Mouse (Mus musculus) embryonic facial prominence, embryonic 13.5 days (tissue): ENCODE data around the gene Nr2f2. TPM values are rescaled to one million over a fixed set of nuclear protein-coding genes. Genes with fewer than 3 reads are reported as not detected.
A peak's percentile ranks its signal among the peaks of the same experiment; 100 is the strongest.

Source experiments
- ATAC-seq: fragments of 200-750 bp; cut with Nextera tagmentation; 2 replicates; pipeline ENCODE4 v1.8.0; 2017; ENCODE audit warnings: low read depth; ENCODE audit not compliant: insufficient number of reproducible peaks, insufficient read depth, low FRiP score, low TSS enrichment
- H3K27ac ChIP-seq: fragments of 300-500 bp; sonication (generic); 2 replicates; pipeline ENCODE4 v1.5.1; 2015; ENCODE audit warnings: moderate library complexity, mild to moderate bottlenecking, inconsistent platforms
- H3K27me3 ChIP-seq: fragments of 300-500 bp; sonication (generic); 2 replicates; pipeline ENCODE4 v1.6.1; 2015; ENCODE audit warnings: mild to moderate bottlenecking, inconsistent platforms
- H3K36me3 ChIP-seq: fragments of 300-500 bp; sonication (generic); 2 replicates; pipeline ENCODE4 v1.6.1; 2015; ENCODE audit warnings: mild to moderate bottlenecking, inconsistent platforms
- H3K4me1 ChIP-seq: fragments of 300-500 bp; sonication (generic); 2 replicates; pipeline ENCODE4 v1.6.1; 2015; ENCODE audit warnings: inconsistent platforms
- H3K4me2 ChIP-seq: fragments of 300-500 bp; sonication (generic); 2 replicates; pipeline ENCODE4 v1.6.1; 2015; ENCODE audit warnings: moderate library complexity, mild to moderate bottlenecking, inconsistent platforms
- H3K4me3 ChIP-seq: fragments of 300-500 bp; sonication (generic); 2 replicates; pipeline ENCODE4 v1.5.1; 2015; ENCODE audit warnings: mild to moderate bottlenecking, inconsistent platforms
- H3K9ac ChIP-seq: fragments of 300-500 bp; sonication (generic); 2 replicates; pipeline ENCODE4 v1.6.1; 2015; ENCODE audit warnings: mild to moderate bottlenecking, inconsistent platforms
- H3K9me3 ChIP-seq: fragments of 300-500 bp; sonication (generic); 2 replicates; pipeline ENCODE4 v1.6.1; 2016; ENCODE audit warnings: inconsistent platforms
- WGBS: fragments of 180-500 bp; shearing (Covaris S2); methylation state at CpG from one replicate; pipeline ENCODE4 v1.1.7; 2015; ENCODE audit warnings: mixed read lengths; 5-methylcytosine and 5-hydroxymethylcytosine counted together
- polyA plus RNA-seq: library from polyadenylated mRNA; unstranded; fragments of >200 nt; fragmentation: Nextera tagmentation; extraction: Ambion mirVana; gene quantifications from 2 replicates; pipeline ENCODE4 v1.2.1, GENCODE M21; 2015

The Nr2f2 gene
- polyA plus RNA-seq, 1 experiment from 2014 or later = 42.9 TPM

- Histone ChIP-seq H3K4me1 (peaks cover 15% of the 10 kb centered on the region), H3K4me2 (peak overlapping the region; percentile 63), H3K9ac (peak overlapping the region; percentile 73; the same call in 1 of the 2 replicates), H3K36me3 (no peaks in the 10 kb centered on the region), H3K9me3 (no peaks in the 10 kb centered on the region), H3K4me3 (peak overlapping the region; percentile 48), H3K27ac (peak overlapping the region; percentile 83), H3K27me3 (peaks cover 67% of the 10 kb centered on the region)
- 2% methylated on average over 3 of the region's 3 CpGs for WGBS
- ATAC-seq = no peak
Measured at GRCm38 (mm10) chr7:70364798-70365197, 1.7 kb downstream of the Nr2f2 start.

GRCm38 (mm10) chr7:70363351-70363750 lies 3.2 kb downstream of the Nr2f2 start:
- Histone ChIP-seq H3K4me1 (peaks cover 17% of the 10 kb centered on the region), H3K36me3 (no peaks in the 10 kb centered on the region), H3K4me2 (peak overlapping the region; percentile 24; the same call in 1 of the 2 replicates), H3K4me3 (0 out of 2 replicates have a peak overlapping the region, but pooled peaks have one; percentile 16), H3K9ac (no peak overlapping the region), H3K27me3 (peaks cover 67% of the 10 kb centered on the region), H3K9me3 (no peaks in the 10 kb centered on the region), H3K27ac (no peak overlapping the region)
- 27% methylated on average over 4 of the region's 4 CpGs for WGBS
- no peak for ATAC-seq

- no peak overlapping the region for H3K27ac ChIP-seq
- peaks cover 23% of the 10 kb centered on the region for H3K4me1 ChIP-seq
- peak overlapping the region; percentile 70 for H3K9ac ChIP-seq
- no peaks in the 10 kb centered on the region for H3K9me3 ChIP-seq
- H3K4me3 ChIP-seq = peak overlapping the region; percentile 71
- WGBS = 11% methylated on average over 12 of the region's 12 CpGs
- H3K36me3 ChIP-seq = no peaks in the 10 kb centered on the region
- peaks cover 67% of the 10 kb centered on the region for H3K27me3 ChIP-seq
- peak overlapping the region; percentile 82 for H3K4me2 ChIP-seq
- ATAC-seq = no peak
Measured at GRCm38 (mm10) chr7:70362526-70363170, 3.9 kb downstream of the Nr2f2 start.

GRCm38 (mm10) chr7:70361383-70362364 lies 4.9 kb downstream of the Nr2f2 start:
- no peaks in the 10 kb centered on the region for H3K9me3 ChIP-seq
- H3K4me3 ChIP-seq = peak overlapping the region; percentile 71
- ATAC-seq = peak; percentile 91
- H3K4me2 ChIP-seq = peak overlapping the region; percentile 82
- H3K9ac ChIP-seq = peak overlapping the region; percentile 91
- under 1% methylated on average over 98 of the region's 98 CpGs for WGBS
- no peaks in the 10 kb centered on the region for H3K36me3 ChIP-seq
- peaks cover 30% of the 10 kb centered on the region for H3K4me1 ChIP-seq
- H3K27ac ChIP-seq = peak overlapping the region; percentile 97
- peaks cover 67% of the 10 kb centered on the region for H3K27me3 ChIP-seq

- Histone ChIP-seq H3K4me2 (peak overlapping the region; percentile 82), H3K4me3 (peak overlapping the region; percentile 71), H3K27ac (peak overlapping the region; percentile 97), H3K4me1 (peaks cover 32% of the 10 kb centered on the region), H3K9me3 (no peaks in the 10 kb centered on the region), H3K9ac (peak overlapping the region; percentile 91), H3K27me3 (peaks cover 67% of the 10 kb centered on the region), H3K36me3 (no peaks in the 10 kb centered on the region)
- under 1% methylated on average over 49 of the region's 84 CpGs for WGBS
- ATAC-seq = no peak
Measured at GRCm38 (mm10) chr7:70360611-70361382, 5.7 kb downstream of the Nr2f2 start.

GRCm38 (mm10) chr7:70359791-70360581 lies 6.5 kb downstream of the Nr2f2 start:
- H3K9me3 ChIP-seq = no peaks in the 10 kb centered on the region
- H3K27ac ChIP-seq = peak overlapping the region; percentile 97
- peaks cover 69% of the 10 kb centered on the region for H3K27me3 ChIP-seq
- H3K36me3 ChIP-seq = no peaks in the 10 kb centered on the region
- no peak for ATAC-seq
- H3K4me1 ChIP-seq = peaks cover 29% of the 10 kb centered on the region
- WGBS = under 1% methylated on average over 74 of the region's 75 CpGs
- peak overlapping the region; percentile 91 for H3K9ac ChIP-seq
- H3K4me2 ChIP-seq = peak overlapping the region; percentile 82
- peak overlapping the region; percentile 71 for H3K4me3 ChIP-seq

- H3K4me1 ChIP-seq = peaks cover 29% of the 10 kb centered on the region
- ATAC-seq = no peak
- peak overlapping the region; percentile 97 for H3K27ac ChIP-seq
- no peaks in the 10 kb centered on the region for H3K9me3 ChIP-seq
- under 1% methylated on average over 33 of the region's 33 CpGs for WGBS
- no peaks in the 10 kb centered on the region for H3K36me3 ChIP-seq
- H3K27me3 ChIP-seq = peaks cover 75% of the 10 kb centered on the region
- peak overlapping the region; percentile 71 for H3K4me3 ChIP-seq
- H3K9ac ChIP-seq = peak overlapping the region; percentile 91
- peak overlapping the region; percentile 82 for H3K4me2 ChIP-seq
Measured at GRCm38 (mm10) chr7:70358848-70359591, 7.5 kb downstream of the Nr2f2 start.

GRCm38 (mm10) chr7:70358020-70358847 lies 8.3 kb downstream of the Nr2f2 start:
- H3K9ac ChIP-seq = peak overlapping the region; percentile 91
- no peaks in the 10 kb centered on the region for H3K9me3 ChIP-seq
- peaks cover 29% of the 10 kb centered on the region for H3K4me1 ChIP-seq
- peak overlapping the region; percentile 71 for H3K4me3 ChIP-seq
- H3K27ac ChIP-seq = peak overlapping the region; percentile 97
- WGBS = 2% methylated on average over 33 of the region's 33 CpGs
- H3K36me3 ChIP-seq = no peaks in the 10 kb centered on the region
- no peak for ATAC-seq
- peak overlapping the region; percentile 82 for H3K4me2 ChIP-seq
- peaks cover 69% of the 10 kb centered on the region for H3K27me3 ChIP-seq

- no peak for ATAC-seq
- Histone ChIP-seq H3K4me2 (peak overlapping the region; percentile 82), H3K27ac (peak overlapping the region; percentile 97)
Measured at GRCm38 (mm10) chr7:70357516-70358019, 9.0 kb downstream of the Nr2f2 start.

More at GRCm38 (mm10) chr7:70357516-70358019, 9.0 kb downstream of the Nr2f2 start:
- H3K27me3 ChIP-seq = peaks cover 67% of the 10 kb centered on the region
- H3K4me3 ChIP-seq = peak overlapping the region; percentile 71
- peak overlapping the region; percentile 91 for H3K9ac ChIP-seq
- no peaks in the 10 kb centered on the region for H3K36me3 ChIP-seq
- H3K9me3 ChIP-seq = no peaks in the 10 kb centered on the region
- WGBS = 7% methylated on average over 17 of the region's 17 CpGs
- H3K4me1 ChIP-seq = peaks cover 29% of the 10 kb centered on the region
